Mouse (Mus musculus) forebrain, postnatal 0 days (tissue): ENCODE data around the gene Pola1. TPM values are rescaled to one million over a fixed set of nuclear protein-coding genes. Genes with fewer than 3 reads are reported as not detected.

Source experiments
- ATAC-seq: fragments of 200-750 bp; cut with Nextera tagmentation; 2 replicates; pipeline ENCODE4 v1.8.0; 2017; ENCODE audit warnings: mild to moderate bottlenecking, moderate library complexity
- DNase-seq: peaks from one replicate; pipeline ENCODE4 v3.0.0-alpha.2; 2015
- H3K27ac ChIP-seq: fragments of 300-500 bp; sonication (generic); 2 replicates; pipeline ENCODE4 v1.5.1; 2014; ENCODE audit warnings: low read depth, mild to moderate bottlenecking, antibody characterized with exemption, low read length, moderate library complexity, mixed read lengths
- H3K27me3 ChIP-seq: fragments of 300-500 bp; sonication (generic); 2 replicates; pipeline ENCODE4 v1.6.1; 2014; ENCODE audit warnings: mild to moderate bottlenecking, low read length, mixed read lengths; ENCODE audit not compliant: insufficient read depth
- H3K36me3 ChIP-seq: fragments of 300-500 bp; sonication (generic); 2 replicates; pipeline ENCODE4 v1.6.1; 2014; ENCODE audit warnings: mild to moderate bottlenecking, moderate library complexity; ENCODE audit not compliant: insufficient read depth
- H3K4me1 ChIP-seq: fragments of 300-500 bp; sonication (generic); 2 replicates; pipeline ENCODE4 v1.6.1; 2014; ENCODE audit warnings: antibody characterized with exemption; ENCODE audit not compliant: insufficient read depth
- H3K4me2 ChIP-seq: fragments of 300-500 bp; sonication (generic); 2 replicates; pipeline ENCODE4 v1.6.1; 2014; ENCODE audit warnings: low read depth, mild to moderate bottlenecking, moderate library complexity
- H3K4me3 ChIP-seq: fragments of 300-500 bp; sonication (generic); 2 replicates; pipeline ENCODE4 v1.5.1; 2014; ENCODE audit warnings: low read depth, low read length, mixed read lengths
- H3K9ac ChIP-seq: fragments of 300-500 bp; sonication (generic); 2 replicates; pipeline ENCODE4 v1.6.1; 2014; ENCODE audit warnings: mild to moderate bottlenecking
- H3K9me3 ChIP-seq: fragments of 300-500 bp; sonication (generic); 2 replicates; pipeline ENCODE4 v1.6.1; 2016; ENCODE audit warnings: low read length
- CTCF ChIP-seq: sonication (generic); IDR thresholded peaks from 2 replicates; pipeline ENCODE4 v1.5.1; 2016; ENCODE audit warnings: antibody characterized with exemption, control low read depth, low read depth
- WGBS: fragments of 180-500 bp; shearing (Covaris S2); extraction: QIAGEN DNeasy Blood & Tissue Kit; methylation state at CpG from one replicate; pipeline ENCODE4 v1.1.7; 2014; 5-methylcytosine and 5-hydroxymethylcytosine counted together
- polyA plus RNA-seq: library from polyadenylated mRNA; unstranded; fragments of >200 nt; fragmentation: Nextera tagmentation; extraction: Ambion mirVana; gene quantifications from 2 replicates; pipeline ENCODE4 v1.2.1, GENCODE M21; 2015
- total RNA-seq: library from RNA; depleted of rRNA; stranded (reverse); fragments of >200 nt; gene quantifications from 2 replicates; pipeline ENCODE4 v1.2.3, GENCODE M21; 2014

Gene Pola1
- total and polyA plus RNA-seq, 2 experiments from 2014 or later = 2.5 to 9.6 TPM

GRCm38 (mm10) chrX:93300183-93300815 is 331.7 kb downstream of the Pola1 start:
- no peaks in the 10 kb centered on the region for H3K9me3 ChIP-seq
- no peaks in the 10 kb centered on the region for H3K27me3 ChIP-seq
- 0 out of 2 replicates have a peak overlapping the region, but pooled peaks have one; percentile 35 for H3K27ac ChIP-seq
- no peak overlapping the region for H3K4me2 ChIP-seq
- H3K36me3 ChIP-seq = no peaks in the 10 kb centered on the region
- no peaks in the 10 kb centered on the region for H3K4me1 ChIP-seq
- no peak overlapping the region for H3K9ac ChIP-seq
- ATAC-seq = no peak
- no peak overlapping the region for H3K4me3 ChIP-seq
- TF ChIP-seq CTCF = no peak
- DNase-seq = no peak
- WGBS = 33% methylated on average over 10 of the region's 10 CpGs

- WGBS = 18% methylated on average over 6 of the region's 6 CpGs
- DNase-seq (peak; percentile 33), ATAC-seq (no peak)
- Histone ChIP-seq H3K4me2 (peak overlapping the region; percentile 47), H3K4me1 (no peaks in the 10 kb centered on the region), H3K27me3 (no peaks in the 10 kb centered on the region), H3K4me3 (no peak overlapping the region), H3K9ac (no peak overlapping the region), H3K27ac (peak overlapping the region; percentile 76), H3K9me3 (no peaks in the 10 kb centered on the region), H3K36me3 (no peaks in the 10 kb centered on the region)
- no peak for TF ChIP-seq CTCF
These were observed 332.2 kb downstream of the Pola1 start for GRCm38 (mm10) chrX:93299771-93300170.

GRCm38 (mm10) chrX:93299046-93299626 is 332.8 kb downstream of the Pola1 start:
- WGBS = 20% methylated on average over 42 of the region's 43 CpGs
- H3K4me2 ChIP-seq = peak overlapping the region; percentile 47
- H3K27me3 ChIP-seq = no peaks in the 10 kb centered on the region
- DNase-seq (peak; percentile 40), ATAC-seq (peak; percentile 35)
- H3K9me3 ChIP-seq = no peaks in the 10 kb centered on the region
- no peaks in the 10 kb centered on the region for H3K4me1 ChIP-seq
- peak overlapping the region; percentile 35 for H3K9ac ChIP-seq
- H3K4me3 ChIP-seq = peak overlapping the region; percentile 17
- H3K36me3 ChIP-seq = no peaks in the 10 kb centered on the region
- TF ChIP-seq CTCF = no peak
- peak overlapping the region; percentile 76 for H3K27ac ChIP-seq

GRCm38 (mm10) chrX:93297001-93297441 is 334.9 kb downstream of the Pola1 start:
- WGBS = 17% methylated on average over 40 of the region's 40 CpGs
- Histone ChIP-seq H3K27ac (peak overlapping the region; percentile 72), H3K9ac (peak overlapping the region; percentile 22; the same call in 1 of the 2 replicates), H3K9me3 (no peaks in the 10 kb centered on the region), H3K4me1 (no peaks in the 10 kb centered on the region), H3K4me2 (peak overlapping the region; percentile 47), H3K4me3 (peak overlapping the region; percentile 7; the same call in 1 of the 2 replicates), H3K27me3 (no peaks in the 10 kb centered on the region), H3K36me3 (no peaks in the 10 kb centered on the region)
- DNase-seq (peak; percentile 35), ATAC-seq (peak; percentile 7)
- no peak for TF ChIP-seq CTCF

- peak overlapping the region; percentile 62 for H3K27ac ChIP-seq
- no peaks in the 10 kb centered on the region for H3K4me1 ChIP-seq
- no peaks in the 10 kb centered on the region for H3K36me3 ChIP-seq
- 42% methylated on average over 5 of the region's 5 CpGs for WGBS
- no peaks in the 10 kb centered on the region for H3K9me3 ChIP-seq
- H3K27me3 ChIP-seq = no peaks in the 10 kb centered on the region
- TF ChIP-seq CTCF = no peak
- DNase-seq = peak; percentile 43
- peak overlapping the region; percentile 28 for H3K4me2 ChIP-seq
- H3K9ac ChIP-seq = 0 out of 2 replicates have a peak overlapping the region, but pooled peaks have one; percentile 10
- ATAC-seq = peak; percentile 17; the same call in 1 of the 2 replicates
- 0 out of 2 replicates have a peak overlapping the region, but pooled peaks have one; percentile 2 for H3K4me3 ChIP-seq
These were observed 336.1 kb downstream of the Pola1 start for GRCm38 (mm10) chrX:93295819-93296218.

- Histone ChIP-seq H3K36me3 (no peaks in the 10 kb centered on the region), H3K4me1 (no peaks in the 10 kb centered on the region), H3K9ac (0 out of 2 replicates have a peak overlapping the region, but pooled peaks have one; percentile 10), H3K27ac (peak overlapping the region; percentile 62), H3K27me3 (no peaks in the 10 kb centered on the region), H3K4me3 (no peak overlapping the region; the same call in 1 of the 2 replicates), H3K9me3 (no peaks in the 10 kb centered on the region), H3K4me2 (peak overlapping the region; percentile 35)
- ATAC-seq (no peak), DNase-seq (peak; percentile 45)
- WGBS = 33% methylated on average over 25 of the region's 25 CpGs
- TF ChIP-seq CTCF = no peak
These were observed 337.0 kb downstream of the Pola1 start for GRCm38 (mm10) chrX:93294736-93295490.
